Mouse (Mus musculus): ENCODE results near the gene Elmo1.

DNA sequence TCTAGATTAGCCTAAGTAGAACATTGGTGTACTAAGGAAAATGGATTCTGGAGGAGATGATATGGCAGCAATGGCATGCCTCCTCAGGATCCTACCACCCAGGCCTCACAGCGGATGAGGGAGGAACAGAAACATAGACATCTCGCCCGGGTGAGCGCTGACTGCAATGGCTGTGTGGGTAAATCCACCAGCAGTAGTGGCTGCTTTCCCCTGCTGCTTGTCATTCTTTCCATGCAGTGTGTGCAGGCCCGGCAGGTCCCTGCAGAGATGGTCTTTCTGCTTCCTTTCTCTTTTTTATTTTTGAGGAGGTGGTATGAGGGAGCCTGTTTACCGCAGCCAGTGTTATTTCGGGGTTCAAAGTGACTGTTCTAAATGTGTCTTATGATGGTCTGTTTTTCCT is 143.3 kb downstream of the Elmo1 start:
- TF ChIP-seq MAX (IDR thresholded peaks at IDR 0.05; ENCODE audit: low read depth) (no peak), MYOD1 (IDR thresholded peaks at IDR 0.05; ENCODE audit: control insufficient read depth in 1 of 3, insufficient read length in 2 of 3, low read depth in 2 of 3) (no peak), POLR2A (IDR thresholded peaks at IDR 0.05; ENCODE audit: insufficient read length, low read depth) (no peak), USF1 (IDR thresholded peaks at IDR 0.05; ENCODE audit: low read depth) (no peak), POLR2AphosphoS2 (IDR thresholded peaks at IDR 0.05; ENCODE audit: insufficient read length, low read depth) (no peak), E2F4 (IDR thresholded peaks at IDR 0.05; ENCODE audit: insufficient read depth) (no peak), SRF (IDR thresholded peaks at IDR 0.05; ENCODE audit: control insufficient read depth, insufficient read length, low read depth) (no peak), REST (IDR thresholded peaks at IDR 0.05; ENCODE audit: insufficient read depth, insufficient read length) (no peak), TCF12 (IDR thresholded peaks at IDR 0.05; ENCODE audit: insufficient read depth, poor library complexity, severe bottlenecking) (no peak), MYOG (IDR thresholded peaks at IDR 0.05; ENCODE audit: control insufficient read depth in 1 of 3, insufficient read depth in 1 of 3, insufficient read length in 2 of 3, low read depth in 2 of 3) (no peak)
